Mouse (Mus musculus): Measurements from ENCODE around the gene Aip. TPM values are rescaled to one million over a fixed set of nuclear protein-coding genes. Genes with fewer than 3 reads are reported as not detected.

Gene Aip
- total RNA-seq, 1 experiment = 26.9 TPM

GRCm38 (mm10) chr19:4083826-4084225, 41.8 kb downstream of the Aip start:
- no peak overlapping the region for H3K27ac ChIP-seq (ENCODE audit: insufficient read depth, low read depth, low read length, poor library complexity, severe bottlenecking)
- in situ Hi-C loops (cut with MboI; ENCODE audit: low sequenced_read_pairs in 2 of 2, unreplicated experiment in 2 of 2) = no loop called here
- no peak for TF ChIP-seq CHD2 (IDR thresholded peaks at IDR 0.05; ENCODE audit: low read depth, low read length)
- no peak for TF ChIP-seq ZNF384 (IDR thresholded peaks at IDR 0.05; ENCODE audit: low read depth, low read length)
- TF ChIP-seq ZC3H11A (IDR thresholded peaks at IDR 0.05; ENCODE audit: borderline replicate concordance, low read depth, low read length) = no peak
- no peak for TF ChIP-seq MAFK (IDR thresholded peaks at IDR 0.05; ENCODE audit: insufficient read depth, low read depth, low read length)
- TF ChIP-seq HCFC1 (IDR thresholded peaks at IDR 0.05; ENCODE audit: borderline replicate concordance, insufficient read depth, low read length) = no peak
- no peaks in the 10 kb centered on the region for H3K36me3 ChIP-seq (ENCODE audit: control insufficient read depth, insufficient read depth, low read length, poor library complexity, severe bottlenecking)
- peaks cover 0 to 10% of the 10 kb centered on the region in 2 experiments; a peak in 1 of 4 replicates for H3K4me1 ChIP-seq (ENCODE audit: control insufficient read depth in 2 of 2, insufficient read depth in 2 of 2, low read length in 2 of 2, poor library complexity in 1 of 2)
- no peak overlapping the region for H3K9ac ChIP-seq (ENCODE audit: insufficient read depth, low read depth, low read length, poor library complexity, severe bottlenecking)
- H3K4me3 ChIP-seq (ENCODE audit: insufficient read depth in 1 of 2, low read depth in 1 of 2, low read length in 2 of 2, poor library complexity in 1 of 2, severe bottlenecking in 1 of 2) = peak overlapping the region in 1 of 2 experiments; percentile 2; a peak in 1 of 4 replicates
- no peak for DNase-seq (ENCODE audit: low read depth, low spot score)
- H3K9me3 ChIP-seq (ENCODE audit: control insufficient read depth, insufficient read depth, low read depth, low read length) = no peaks in the 10 kb centered on the region

GRCm38 (mm10) chr19:4083316-4083715, 42.3 kb downstream of the Aip start:
- no peaks in the 10 kb centered on the region for H3K36me3 ChIP-seq (ENCODE audit: control insufficient read depth, insufficient read depth, low read length, poor library complexity, severe bottlenecking)
- no peak overlapping the region for H3K9ac ChIP-seq (ENCODE audit: insufficient read depth, low read depth, low read length, poor library complexity, severe bottlenecking)
- no peak for TF ChIP-seq MAFK (IDR thresholded peaks at IDR 0.05; ENCODE audit: insufficient read depth, low read depth, low read length)
- TF ChIP-seq ZNF384 (IDR thresholded peaks at IDR 0.05; ENCODE audit: low read depth, low read length) = no peak
- TF ChIP-seq CHD2 (IDR thresholded peaks at IDR 0.05; ENCODE audit: low read depth, low read length) = no peak
- no peak for TF ChIP-seq HCFC1 (IDR thresholded peaks at IDR 0.05; ENCODE audit: borderline replicate concordance, insufficient read depth, low read length)
- TF ChIP-seq ZC3H11A (IDR thresholded peaks at IDR 0.05; ENCODE audit: borderline replicate concordance, low read depth, low read length) = no peak
- no peaks in the 10 kb centered on the region for H3K9me3 ChIP-seq (ENCODE audit: control insufficient read depth, insufficient read depth, low read depth, low read length)
- in situ Hi-C loops (cut with MboI; ENCODE audit: low sequenced_read_pairs in 2 of 2, unreplicated experiment in 2 of 2) = no loop called here
- no peak for DNase-seq (ENCODE audit: low read depth, low spot score)
- peak overlapping the region in 1 of 2 experiments; percentile 38; a peak in 1 of 4 replicates for H3K4me3 ChIP-seq (ENCODE audit: insufficient read depth in 1 of 2, low read depth in 1 of 2, low read length in 2 of 2, poor library complexity in 1 of 2, severe bottlenecking in 1 of 2)
- H3K4me1 ChIP-seq (ENCODE audit: control insufficient read depth in 2 of 2, insufficient read depth in 2 of 2, low read length in 2 of 2, poor library complexity in 1 of 2) = peaks cover 0 to 10% of the 10 kb centered on the region in 2 experiments; a peak in 1 of 4 replicates
- no peak overlapping the region for H3K27ac ChIP-seq (ENCODE audit: insufficient read depth, low read depth, low read length, poor library complexity, severe bottlenecking)

GRCm38 (mm10) chr19:4082219-4082965, 43.3 kb downstream of the Aip start:
- in situ Hi-C loops (cut with MboI; ENCODE audit: low sequenced_read_pairs in 2 of 2, unreplicated experiment in 2 of 2) = no loop called here
- TF ChIP-seq HCFC1 (IDR thresholded peaks at IDR 0.05; ENCODE audit: borderline replicate concordance, insufficient read depth, low read length) = no peak
- H3K4me3 ChIP-seq (ENCODE audit: insufficient read depth in 1 of 2, low read depth in 1 of 2, low read length in 2 of 2, poor library complexity in 1 of 2, severe bottlenecking in 1 of 2) = no peak overlapping the region
- peaks cover 0 to 9% of the 10 kb centered on the region in 2 experiments; a peak in 1 of 4 replicates for H3K4me1 ChIP-seq (ENCODE audit: control insufficient read depth in 2 of 2, insufficient read depth in 2 of 2, low read length in 2 of 2, poor library complexity in 1 of 2)
- no peaks in the 10 kb centered on the region for H3K9me3 ChIP-seq (ENCODE audit: control insufficient read depth, insufficient read depth, low read depth, low read length)
- no peak overlapping the region for H3K27ac ChIP-seq (ENCODE audit: insufficient read depth, low read depth, low read length, poor library complexity, severe bottlenecking)
- DNase-seq (ENCODE audit: low read depth, low spot score) = no peak
- H3K36me3 ChIP-seq (ENCODE audit: control insufficient read depth, insufficient read depth, low read length, poor library complexity, severe bottlenecking) = no peaks in the 10 kb centered on the region
- H3K9ac ChIP-seq (ENCODE audit: insufficient read depth, low read depth, low read length, poor library complexity, severe bottlenecking) = no peak overlapping the region

GRCm38 (mm10) chr19:4081394-4081793, 44.3 kb downstream of the Aip start, which contains the start of gene Cabp2:
Gene Cabp2, plus strand, starts transcription at chr19:4081578.
- Histone ChIP-seq H3K9me3 (ENCODE audit: control insufficient read depth, insufficient read depth, low read depth, low read length) (no peaks in the 10 kb centered on the region), H3K4me3 (ENCODE audit: insufficient read depth in 1 of 2, low read depth in 1 of 2, low read length in 2 of 2, poor library complexity in 1 of 2, severe bottlenecking in 1 of 2) (no peak within 1 kb of the TSS), H3K9ac (ENCODE audit: insufficient read depth, low read depth, low read length, poor library complexity, severe bottlenecking) (no peak within 1 kb of the TSS), H3K4me1 (ENCODE audit: control insufficient read depth in 2 of 2, insufficient read depth in 2 of 2, low read length in 2 of 2, poor library complexity in 1 of 2) (peaks cover 0 to 9% of the 10 kb centered on the region in 2 experiments; a peak in 1 of 4 replicates), H3K36me3 (ENCODE audit: control insufficient read depth, insufficient read depth, low read length, poor library complexity, severe bottlenecking) (no peaks in the 10 kb centered on the region), H3K27ac (ENCODE audit: insufficient read depth, low read depth, low read length, poor library complexity, severe bottlenecking) (no peak within 1 kb of the TSS)
- in situ Hi-C loops (cut with MboI; ENCODE audit: low sequenced_read_pairs in 2 of 2, unreplicated experiment in 2 of 2) = no loop called here
- DNase-seq (ENCODE audit: low read depth, low spot score) = no peak
- TF ChIP-seq MAFK (IDR thresholded peaks at IDR 0.05; ENCODE audit: insufficient read depth, low read depth, low read length) = no peak
- TF ChIP-seq CHD2 (IDR thresholded peaks at IDR 0.05; ENCODE audit: low read depth, low read length) = no peak
- no peak for TF ChIP-seq ZC3H11A (IDR thresholded peaks at IDR 0.05; ENCODE audit: borderline replicate concordance, low read depth, low read length)
- no peak for TF ChIP-seq ZNF384 (IDR thresholded peaks at IDR 0.05; ENCODE audit: low read depth, low read length)
- TF ChIP-seq HCFC1 (IDR thresholded peaks at IDR 0.05; ENCODE audit: borderline replicate concordance, insufficient read depth, low read length) = no peak
